Mouse (Mus musculus): ENCODE measurements at regions not wholly inside any gene's neighbourhood (a gene's known extent, or its start where the extent isn't known, plus 50 kb on each side); places are given as distances from the start of the nearest gene placed in this dataset.

GRCm38 (mm10) chr5:47446305-47447028 is 536.5 kb upstream of the Slit2 start:
- Histone ChIP-seq H3K27ac (ENCODE audit: low read depth, low read length) (no peak overlapping the region), H3K36me3 (ENCODE audit: control insufficient read depth, insufficient read depth, low read length) (no peaks in the 10 kb centered on the region), H3K4me1 (replicated peaks; ENCODE audit: control insufficient read depth, insufficient read depth, low read length) (no peaks in the 10 kb centered on the region), H3K4me2 (no peak overlapping the region), H3K4me3 (ENCODE audit: low read depth, low read length) (no peak overlapping the region), H3K27me3 (replicated peaks; ENCODE audit: control insufficient read depth, insufficient read depth, low read length) (no peaks in the 10 kb centered on the region), H3K9ac (ENCODE audit: low read depth, low read length) (no peak overlapping the region), H3K9me3 (ENCODE audit: control insufficient read depth, low read length) (no peaks in the 10 kb centered on the region)
- ATAC-seq (replicated peaks; ENCODE audit: low FRiP score) (no peak), DNase-seq (ENCODE audit: low spot score) (no peak)
- 68% methylated on average over 5 of the region's 5 CpGs for WGBS

DNA sequence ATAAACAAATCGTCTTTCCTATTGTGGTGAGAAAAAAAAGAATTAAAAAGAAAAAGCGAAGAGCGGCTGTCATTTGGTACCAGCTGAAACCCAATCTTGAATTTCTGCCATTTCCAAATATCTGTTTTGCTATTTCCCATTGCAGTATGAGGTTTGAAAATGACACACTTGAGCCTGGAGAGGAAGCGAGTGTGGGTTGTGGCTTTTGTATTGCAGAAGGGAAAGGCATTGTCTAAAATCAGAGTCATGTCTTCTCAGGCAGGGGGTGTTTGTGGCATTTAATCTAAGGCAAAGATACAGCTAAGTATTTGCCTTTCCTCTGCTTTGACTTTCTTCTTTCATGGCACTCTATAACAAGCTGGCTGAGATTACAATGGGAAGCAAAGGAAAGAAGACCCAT is 518.1 kb upstream of the Slit2 start:
- H3K9ac ChIP-seq (ENCODE audit: low read depth, low read length) = no peak overlapping the region
- H3K27ac ChIP-seq (ENCODE audit: low read depth, low read length) = no peak overlapping the region
- DNase-seq (ENCODE audit: low spot score) = no peak
- H3K4me3 ChIP-seq (ENCODE audit: low read depth, low read length) = no peak overlapping the region
- WGBS = 79% methylated on average over 4 of the region's 4 CpGs
- H3K9me3 ChIP-seq (ENCODE audit: control insufficient read depth, low read length) = no peaks in the 10 kb centered on the region
- H3K27me3 ChIP-seq (replicated peaks; ENCODE audit: control insufficient read depth, insufficient read depth, low read length) = no peaks in the 10 kb centered on the region
- no peaks in the 10 kb centered on the region for H3K36me3 ChIP-seq (ENCODE audit: control insufficient read depth, insufficient read depth, low read length)
- no peak overlapping the region for H3K4me2 ChIP-seq
- no peaks in the 10 kb centered on the region for H3K4me1 ChIP-seq (replicated peaks; ENCODE audit: control insufficient read depth, insufficient read depth, low read length)
- no peak for ATAC-seq (replicated peaks; ENCODE audit: low FRiP score)

DNA sequence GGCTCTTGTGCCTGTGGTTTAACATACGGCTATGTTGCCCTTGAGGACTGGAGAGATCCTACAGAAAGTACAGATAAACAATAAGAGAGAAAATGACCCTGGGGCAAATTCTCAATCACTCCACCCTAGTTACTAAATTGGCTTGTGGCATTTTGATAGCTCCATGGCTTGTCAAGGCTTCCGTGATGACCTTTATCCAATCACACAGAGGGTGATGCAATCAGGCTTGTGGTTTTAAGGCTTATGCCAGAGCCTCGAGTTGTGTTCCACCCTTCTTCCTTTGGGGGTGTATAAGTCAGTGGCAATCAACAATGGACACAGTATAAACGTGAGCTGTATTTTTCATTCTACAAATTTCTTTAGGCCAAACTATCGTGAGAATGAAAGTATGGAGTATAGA is 513.5 kb upstream of the Slit2 start:
- Histone ChIP-seq H3K36me3 (ENCODE audit: control insufficient read depth, insufficient read depth, low read length) (no peaks in the 10 kb centered on the region), H3K4me2 (no peak overlapping the region), H3K4me3 (ENCODE audit: low read depth, low read length) (no peak overlapping the region), H3K27ac (ENCODE audit: low read depth, low read length) (no peak overlapping the region), H3K4me1 (replicated peaks; ENCODE audit: control insufficient read depth, insufficient read depth, low read length) (no peaks in the 10 kb centered on the region), H3K9ac (ENCODE audit: low read depth, low read length) (no peak overlapping the region), H3K27me3 (replicated peaks; ENCODE audit: control insufficient read depth, insufficient read depth, low read length) (no peaks in the 10 kb centered on the region), H3K9me3 (ENCODE audit: control insufficient read depth, low read length) (no peaks in the 10 kb centered on the region)
- ATAC-seq (replicated peaks; ENCODE audit: low FRiP score) = 0 out of 2 replicates have a peak, but pooled peaks have one; percentile 54
- 44% methylated on average over 5 of the region's 5 CpGs for WGBS
- DNase-seq (ENCODE audit: low spot score) = no peak

- Histone ChIP-seq H3K4me1 (replicated peaks; ENCODE audit: control insufficient read depth, insufficient read depth, low read length) (no peaks in the 10 kb centered on the region), H3K9ac (ENCODE audit: low read depth, low read length) (no peak overlapping the region), H3K36me3 (ENCODE audit: control insufficient read depth, insufficient read depth, low read length) (no peaks in the 10 kb centered on the region), H3K27me3 (replicated peaks; ENCODE audit: control insufficient read depth, insufficient read depth, low read length) (no peaks in the 10 kb centered on the region), H3K27ac (ENCODE audit: low read depth, low read length) (no peak overlapping the region), H3K4me3 (ENCODE audit: low read depth, low read length) (no peak overlapping the region), H3K4me2 (no peak overlapping the region), H3K9me3 (ENCODE audit: control insufficient read depth, low read length) (no peaks in the 10 kb centered on the region)
- WGBS = 74% methylated on average over 7 of the region's 7 CpGs
- no peak for ATAC-seq (replicated peaks; ENCODE audit: low FRiP score)
- DNase-seq (ENCODE audit: low spot score) = no peak
Observed at GRCm38 (mm10) chr5:47472027-47472825, 510.7 kb upstream of the Slit2 start.

GRCm38 (mm10) chr5:47479908-47480307 is 503.0 kb upstream of the Slit2 start:
- ATAC-seq (replicated peaks; ENCODE audit: low FRiP score) = no peak
- H3K27me3 ChIP-seq (replicated peaks; ENCODE audit: control insufficient read depth, insufficient read depth, low read length) = no peaks in the 10 kb centered on the region
- H3K9me3 ChIP-seq (ENCODE audit: control insufficient read depth, low read length) = no peaks in the 10 kb centered on the region
- H3K9ac ChIP-seq (ENCODE audit: low read depth, low read length) = no peak overlapping the region
- H3K36me3 ChIP-seq (ENCODE audit: control insufficient read depth, insufficient read depth, low read length) = no peaks in the 10 kb centered on the region
- no peaks in the 10 kb centered on the region for H3K4me1 ChIP-seq (replicated peaks; ENCODE audit: control insufficient read depth, insufficient read depth, low read length)
- H3K4me3 ChIP-seq (ENCODE audit: low read depth, low read length) = no peak overlapping the region
- no peak overlapping the region for H3K27ac ChIP-seq (ENCODE audit: low read depth, low read length)
- DNase-seq (ENCODE audit: low spot score) = no peak
- no peak overlapping the region for H3K4me2 ChIP-seq

DNA sequence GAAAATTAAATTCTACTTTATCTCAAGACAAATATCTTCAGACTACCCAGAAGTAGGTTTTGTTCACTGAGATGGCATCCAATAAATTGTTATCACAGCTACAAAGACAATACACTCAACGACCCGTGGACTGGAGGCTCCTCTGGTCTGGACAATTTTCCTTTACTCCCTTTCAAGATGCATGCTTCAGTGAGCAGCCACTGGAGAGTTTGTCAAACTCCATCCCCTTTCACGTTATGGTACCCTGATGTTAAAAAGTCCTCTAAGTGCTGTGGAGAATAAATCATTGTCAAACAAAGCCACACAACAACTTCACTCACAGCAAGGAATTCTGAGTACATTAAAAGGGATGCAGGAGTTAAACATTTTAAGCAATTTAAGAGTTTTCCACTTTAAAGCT is 486.7 kb upstream of the Slit2 start:
- DNase-seq (ENCODE audit: low spot score) (no peak), ATAC-seq (replicated peaks; ENCODE audit: low FRiP score) (no peak)
- H3K4me1 ChIP-seq (replicated peaks; ENCODE audit: control insufficient read depth, insufficient read depth, low read length) = no peaks in the 10 kb centered on the region
- H3K27me3 ChIP-seq (replicated peaks; ENCODE audit: control insufficient read depth, insufficient read depth, low read length) = no peaks in the 10 kb centered on the region
- H3K4me3 ChIP-seq (ENCODE audit: low read depth, low read length) = no peak overlapping the region
- H3K4me2 ChIP-seq = no peak overlapping the region
- no peak overlapping the region for H3K27ac ChIP-seq (ENCODE audit: low read depth, low read length)
- H3K9ac ChIP-seq (ENCODE audit: low read depth, low read length) = no peak overlapping the region
- H3K9me3 ChIP-seq (ENCODE audit: control insufficient read depth, low read length) = no peaks in the 10 kb centered on the region
- 57% methylated on average over 3 of the region's 3 CpGs for WGBS
- no peaks in the 10 kb centered on the region for H3K36me3 ChIP-seq (ENCODE audit: control insufficient read depth, insufficient read depth, low read length)

DNA sequence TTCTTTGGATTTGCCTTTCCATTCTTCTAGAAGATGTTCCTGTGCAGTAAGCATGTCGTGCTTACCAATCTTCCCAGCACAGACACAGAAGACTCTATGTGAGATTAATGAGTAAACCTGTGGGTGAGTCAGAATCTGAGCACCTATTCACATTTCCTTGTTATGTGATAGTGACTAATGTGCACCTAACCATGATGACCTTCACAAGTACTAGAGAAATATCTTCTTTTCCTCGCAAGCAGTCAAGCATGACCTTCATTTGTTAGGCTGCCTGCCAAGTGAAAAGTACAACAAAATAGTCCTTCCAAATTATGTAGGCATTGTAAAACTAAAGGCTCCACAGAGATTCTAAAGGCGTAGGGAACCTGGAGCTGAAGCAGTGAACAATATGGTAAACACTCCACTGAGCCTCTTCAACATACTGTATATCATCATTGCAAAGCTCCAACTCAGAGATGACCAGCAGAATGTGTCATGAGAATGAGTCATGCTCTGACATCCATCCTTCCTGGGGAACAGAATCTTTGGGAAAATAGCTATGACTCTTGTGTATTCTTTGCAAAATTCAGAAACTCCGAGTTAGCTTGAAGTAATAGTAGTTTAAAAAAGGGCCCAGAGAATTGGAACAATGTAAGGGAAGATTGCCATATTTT is 480.0 kb upstream of the Slit2 start:
- ATAC-seq (replicated peaks; ENCODE audit: low FRiP score) (no peak), DNase-seq (ENCODE audit: low spot score) (no peak)
- H3K27ac ChIP-seq (ENCODE audit: low read depth, low read length) = no peak overlapping the region
- 73% methylated on average over 4 of the region's 4 CpGs for whole genome bisulfite sequencing
- no peaks in the 10 kb centered on the region for H3K27me3 ChIP-seq (replicated peaks; ENCODE audit: control insufficient read depth, insufficient read depth, low read length)
- no peak overlapping the region for H3K4me3 ChIP-seq (ENCODE audit: low read depth, low read length)
- H3K9me3 ChIP-seq (ENCODE audit: control insufficient read depth, low read length) = no peaks in the 10 kb centered on the region
- no peak overlapping the region for H3K9ac ChIP-seq (ENCODE audit: low read depth, low read length)
- no peak overlapping the region for H3K4me2 ChIP-seq
- no peaks in the 10 kb centered on the region for H3K4me1 ChIP-seq (replicated peaks; ENCODE audit: control insufficient read depth, insufficient read depth, low read length)
- H3K36me3 ChIP-seq (ENCODE audit: control insufficient read depth, insufficient read depth, low read length) = no peaks in the 10 kb centered on the region

DNA sequence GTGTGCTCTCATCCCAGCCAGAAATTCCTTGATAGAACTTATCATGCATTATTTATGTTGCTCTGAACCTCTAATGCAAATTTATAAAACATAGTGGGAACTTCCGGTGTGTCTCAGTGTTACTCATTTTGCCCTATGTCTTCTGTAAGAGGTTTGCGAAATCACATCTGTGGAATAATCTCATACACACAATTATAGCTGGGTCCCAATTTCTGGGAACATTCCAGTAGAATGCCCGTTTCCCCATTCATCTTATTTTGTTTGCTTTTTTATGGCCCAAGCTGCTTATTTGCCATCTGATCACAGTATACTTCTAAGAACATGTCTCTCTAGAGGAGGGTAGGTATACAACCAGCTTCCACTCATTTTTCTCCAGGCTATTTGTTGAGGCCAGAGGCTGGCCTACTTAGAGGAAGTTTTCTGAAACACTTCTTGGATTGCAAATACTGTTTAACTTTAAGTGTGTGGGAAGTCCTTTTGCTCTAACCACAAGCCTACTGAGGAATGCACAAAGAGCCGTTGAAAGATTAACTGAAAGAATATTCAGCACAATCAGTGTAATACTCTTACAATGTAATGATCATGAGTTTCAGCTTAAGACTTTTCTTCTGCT is 474.1 kb upstream of the Slit2 start:
- no peak for ATAC-seq (replicated peaks; ENCODE audit: low FRiP score)

More for the DNA sequence above, 474.1 kb upstream of the Slit2 start:
- H3K9ac ChIP-seq (ENCODE audit: low read depth, low read length) = no peak overlapping the region
- H3K4me2 ChIP-seq = no peak overlapping the region
- H3K9me3 ChIP-seq (ENCODE audit: control insufficient read depth, low read length) = no peaks in the 10 kb centered on the region
- no peaks in the 10 kb centered on the region for H3K36me3 ChIP-seq (ENCODE audit: control insufficient read depth, insufficient read depth, low read length)
- H3K4me1 ChIP-seq (replicated peaks; ENCODE audit: control insufficient read depth, insufficient read depth, low read length) = no peaks in the 10 kb centered on the region
- no peak overlapping the region for H3K27ac ChIP-seq (ENCODE audit: low read depth, low read length)
- H3K27me3 ChIP-seq (replicated peaks; ENCODE audit: control insufficient read depth, insufficient read depth, low read length) = no peaks in the 10 kb centered on the region
- 87% methylated on average over 4 of the region's 4 CpGs for WGBS
- DNase-seq (ENCODE audit: low spot score) = no peak
- no peak overlapping the region for H3K4me3 ChIP-seq (ENCODE audit: low read depth, low read length)
